Mouse (Mus musculus) testis, postnatal 14 days (tissue): Measurements from ENCODE around the gene Slc18b1.

Source experiments
- DNase-seq: peaks from one replicate; pipeline ENCODE4 v3.0.0; 2021; ENCODE audit warnings: low spot score

Gene Slc18b1

GRCm38 (mm10) chr10:23806201-23806600 is 9.4 kb downstream of the Slc18b1 start:
- no peak for DNase-seq

- peak; percentile 33 for DNase-seq
These were observed 15.1 kb downstream of the Slc18b1 start for GRCm38 (mm10) chr10:23811635-23812437.

GRCm38 (mm10) chr10:23812438-23812759 is 15.6 kb downstream of the Slc18b1 start:
- no peak for DNase-seq

- no peak for DNase-seq
These were observed 16.3 kb downstream of the Slc18b1 start for GRCm38 (mm10) chr10:23812852-23813766.

- DNase-seq, result peak; percentile 52
These were observed 18.4 kb downstream of the Slc18b1 start for GRCm38 (mm10) chr10:23815168-23815567.

- DNase-seq, result no peak
These were observed 19.5 kb downstream of the Slc18b1 start for GRCm38 (mm10) chr10:23816241-23816640.

- DNase-seq, result no peak
These were observed 29.7 kb downstream of the Slc18b1 start for GRCm38 (mm10) chr10:23826516-23826915.

- no peak for DNase-seq
These were observed 39.5 kb downstream of the Slc18b1 start for GRCm38 (mm10) chr10:23836003-23836964.

GRCm38 (mm10) chr10:23837115-23837514 is 40.3 kb downstream of the Slc18b1 start:
- no peak for DNase-seq

- DNase-seq, result no peak
These were observed 42.1 kb downstream of the Slc18b1 start for GRCm38 (mm10) chr10:23838910-23839309.

- no peak for DNase-seq
These were observed 42.6 kb downstream of the Slc18b1 start for GRCm38 (mm10) chr10:23839368-23839767.

GRCm38 (mm10) chr10:23840496-23840895 is 43.7 kb downstream of the Slc18b1 start:
- no peak for DNase-seq

GRCm38 (mm10) chr10:23851228-23851912 is 54.6 kb downstream of the Slc18b1 start, which contains the start of gene Vnn3:
Gene Vnn3 (plus strand): TSS chr10:23851462.
- no peak for DNase-seq

- no peak for DNase-seq
These were observed 55.3 kb downstream of the Slc18b1 start for GRCm38 (mm10) chr10:23852096-23852495.

- no peak for DNase-seq
These were observed 67.9 kb downstream of the Slc18b1 start for GRCm38 (mm10) chr10:23864362-23865312.
